Mouse (Mus musculus) T-helper 1 cell (primary cell): ENCODE data around the gene Gtpbp2.

Source experiments
- in situ Hi-C: fragments of 300-600 bp; cut with MboI, MseI; formaldehyde crosslinking; loops from one replicate; pipeline ENCODE4 v1.15.1; 2025; ENCODE audit warnings: high pct_unique_total_duplicates

Gene Gtpbp2

DNA sequence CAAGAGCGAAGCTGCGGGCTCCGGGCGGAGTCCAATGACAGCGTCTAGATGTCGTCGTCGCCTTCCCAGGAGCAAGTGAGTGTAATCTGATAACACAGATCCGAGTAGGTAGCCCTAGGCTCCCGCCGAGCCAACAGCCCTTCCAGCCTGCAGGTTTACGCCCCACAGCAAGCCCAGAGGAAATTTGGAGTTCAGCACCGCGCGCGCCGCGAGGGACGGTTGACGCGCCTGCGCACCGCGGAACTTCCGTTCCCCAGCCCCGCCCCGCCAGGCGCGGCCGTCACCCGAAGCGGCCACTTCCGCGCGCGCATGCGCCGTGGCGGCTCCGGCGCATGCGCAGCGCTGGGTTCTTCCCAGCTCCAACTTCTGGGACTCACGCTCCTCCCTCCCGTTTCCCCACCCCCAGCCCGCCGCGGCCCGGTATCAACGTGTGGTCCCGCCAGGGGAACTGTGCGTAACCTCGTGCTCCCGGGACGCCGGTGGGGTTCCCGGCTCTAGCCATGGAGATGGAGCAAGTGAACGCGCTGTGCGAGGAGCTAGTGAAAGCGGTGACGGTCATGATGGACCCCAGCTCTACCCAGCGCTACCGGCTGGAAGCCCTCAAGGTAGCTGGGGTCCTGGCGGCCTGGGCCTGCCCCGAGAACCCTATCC, 41.7 kb downstream of the Gtpbp2 start, which contains the start of the genes Polh and Xpo5:
Gene Polh (minus strand): TSS at position 225 of the 651 bp plus-strand sequence.
Gene Xpo5 (plus strand): TSS at position 362 of the 651 bp plus-strand sequence.
- in situ Hi-C loops = no loop called here

DNA sequence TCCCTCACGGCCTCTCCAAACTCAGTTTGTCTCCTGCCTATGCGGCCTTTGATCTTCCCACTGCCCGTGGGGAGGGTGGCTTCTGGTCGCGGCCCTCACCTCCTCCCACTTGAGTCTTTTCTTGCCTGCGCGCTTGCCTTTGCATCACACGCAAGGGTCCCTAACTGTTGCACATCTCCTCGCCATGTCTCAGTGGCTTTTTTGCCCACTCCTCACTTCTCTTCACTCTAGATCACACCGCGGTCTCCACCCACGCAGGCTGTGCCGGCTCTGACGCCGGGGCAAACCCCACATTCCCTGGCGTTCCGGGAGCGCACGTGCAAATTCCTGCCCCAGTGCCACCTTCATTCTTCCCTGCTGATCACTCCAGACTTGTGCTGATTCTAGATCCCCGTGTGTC, 42.2 kb downstream of the Gtpbp2 start:
- in situ Hi-C loops = no loop called here

DNA sequence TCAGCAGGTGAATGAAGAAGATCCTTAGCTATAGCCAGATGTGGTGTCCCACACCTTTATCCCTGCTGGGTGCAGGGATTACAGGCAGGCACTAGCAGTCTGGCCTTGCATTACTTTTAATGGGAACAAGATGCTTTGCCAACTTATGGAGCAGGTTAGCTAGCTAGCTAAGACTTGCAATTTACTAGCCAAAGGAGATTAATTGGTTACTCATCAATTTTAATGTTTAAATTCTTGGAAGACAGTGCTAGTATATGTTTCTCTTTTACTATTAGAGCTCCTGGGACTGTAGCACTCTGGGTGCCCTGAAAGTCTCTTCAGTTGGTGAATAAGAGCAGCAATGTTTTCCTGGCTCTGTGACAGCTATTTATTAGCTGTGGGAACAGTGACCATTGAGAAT, 45.8 kb downstream of the Gtpbp2 start:
- in situ Hi-C loops = no loop called here

DNA sequence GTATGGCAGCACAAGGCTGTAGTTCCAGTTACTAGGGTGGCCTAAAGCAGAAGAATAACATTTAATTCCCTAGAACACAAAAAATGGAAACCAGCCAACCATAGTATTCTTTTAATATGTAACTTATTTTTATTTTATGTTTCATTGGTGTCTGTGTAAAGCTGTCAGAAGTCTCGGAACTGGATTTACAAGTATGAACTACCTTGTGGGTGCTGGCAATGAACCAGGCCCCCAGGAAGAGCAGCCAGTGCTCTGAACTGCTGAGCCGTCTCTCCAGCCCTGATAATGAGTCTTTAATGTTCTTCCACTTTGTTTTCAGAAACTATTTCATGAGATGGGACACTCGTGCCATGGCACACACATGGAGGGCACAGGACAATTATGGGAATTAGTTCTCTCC, 49.7 kb downstream of the Gtpbp2 start:
- in situ Hi-C loops = loop anchor here (10.0 kb wide), 1 partner anchor 744 kb away; no protein-coding TSS in a partner anchor
